In genomic region chr9:20898511-20899073, GRCm38 (mm10) we compare ENCODE assay signal across 8 mouse cellular contexts. TPM values are rescaled to one million over a fixed set of nuclear protein-coding genes. Genes with fewer than 3 reads are reported as not detected.
DNase-seq lines count a peak whose midpoint lies in the region; ATAC-seq lines count a peak whose summit lies in the region.

Gene Eif3g (minus strand): TSS chr9:20898623.

- H3K9ac ChIP-seq in hindbrain, embryonic 12.5 days, result peak within 1 kb of the TSS; percentile 97

- peaks cover 26% of the 10 kb centered on the region for H3K79me2 ChIP-seq in macrophage (ENCODE audit: inconsistent target)

- H3K27me3 ChIP-seq in hindbrain, embryonic 12.5 days, result peaks cover 6% of the 10 kb centered on the region; the same call in 1 of the 2 replicates

- WGBS in hindbrain, embryonic 12.5 days, result 5% methylated on average over 34 of the region's 34 CpGs
- 10% methylated on average over 33 of the region's 34 CpGs for WGBS in macrophage (ENCODE audit: missing documents)

- peaks cover 30% of the 10 kb centered on the region for H3K36me3 ChIP-seq in hindbrain, embryonic 12.5 days
- H3K36me3 ChIP-seq in macrophage (ENCODE audit: inconsistent target), result peaks cover 25% of the 10 kb centered on the region

- H3K4me1 ChIP-seq in hindbrain, embryonic 12.5 days, result peaks cover 15% of the 10 kb centered on the region

- H3K9me3 ChIP-seq in hindbrain, embryonic 12.5 days (replicated peaks), result no peaks in the 10 kb centered on the region

- peak; percentile 53 for DNase-seq in WW6 (ENCODE audit: low read depth, low spot score)
- peak; percentile 92 for DNase-seq in cerebellum, postnatal 14 days
- peak; percentile 64 to 78 for DNase-seq in frontal cortex, postnatal 14 days (ENCODE audit: low spot score in 2 of 2)
- DNase-seq in layer of hippocampus, postnatal 36 days, result peak; percentile 80 to 81
- peak; percentile 79 for DNase-seq in retina, postnatal 7 days (ENCODE audit: low read depth, low spot score)
- peak; percentile 77 to 79 for DNase-seq in urinary bladder, adult 18-20 months (ENCODE audit: low spot score in 2 of 2)

- 0 out of 2 replicates have a peak within 1 kb of the TSS, but pooled peaks have one; percentile 40 for H3K27ac ChIP-seq in hindbrain, embryonic 12.5 days
- H3K27ac ChIP-seq in macrophage, result peak within 1 kb of the TSS; percentile 15; the same call in 1 of the 2 replicates

- peak; percentile 84 for ATAC-seq in hindbrain, embryonic 12.5 days (ENCODE audit: low FRiP score)

- peak within 1 kb of the TSS; percentile 98 for H3K4me3 ChIP-seq in hindbrain, embryonic 12.5 days
- peak within 1 kb of the TSS; percentile 81 for H3K4me3 ChIP-seq in macrophage (ENCODE audit: inconsistent target)

- peak within 1 kb of the TSS; percentile 99 for H3K4me2 ChIP-seq in hindbrain, embryonic 12.5 days (replicated peaks)

RNA-seq across cellular contexts. Expression of gene Eif3g, which starts in this region (rescaled TPM):
- 282 and 283 TPM in 2 replicates for polyA plus RNA-seq in hindbrain, embryonic 12.5 days (2016; fragmentation: Nextera tagmentation; extraction: Ambion mirVana)
- 100 to 1,000 TPM; 120 to 127 TPM for total RNA-seq in layer of hippocampus, postnatal 36 days (2021)
- total RNA-seq in macrophage (2018; cell fraction: chromatin; rRNA removed), result 100 to 1,000 TPM in 1 of 26 experiments, 10 to 100 TPM in 25; 22.8 to 165 (median 60.4) TPM
- 10 to 100 TPM; 54.0 to 83.6 (median 69.2) TPM for total RNA-seq in macrophage (2018; cell fraction: cytosol; rRNA removed)
- total RNA-seq in macrophage (2018; cell fraction: nucleus; rRNA removed), result 10 to 100 TPM; 26.2 to 82.9 (median 39.4) TPM
- 76.8 to 138 TPM (median 100 TPM) in 3 replicates for polyA plus RNA-seq in macrophage (2018)

Comparison
In these comparisons a context has a peak if more than half of its experiments do, and no peak if none do; other contexts are left out.
1. Peak in every context shown above with its lines: DNase-seq, ATAC-seq, H3K4me3 ChIP-seq and H3K27ac ChIP-seq.